Mouse (Mus musculus) olfactory bulb, adult 2 months (tissue): Measurements from ENCODE around the gene 4930452B06Rik.

ENCODE experiments used
- CTCF ChIP-seq: fragments of 200-500 bp; IDR thresholded peaks from 2 replicates; pipeline ENCODE4 v1.5.1; 2012; ENCODE audit warnings: low read depth, mild to moderate bottlenecking, low read length, moderate library complexity; ENCODE audit not compliant: insufficient read depth
- POLR2A ChIP-seq: fragments of 200-500 bp; IDR thresholded peaks from 2 replicates; pipeline ENCODE4 v1.6.1; 2012; ENCODE audit warnings: mild to moderate bottlenecking, low read depth, low read length, moderate library complexity; ENCODE audit not compliant: insufficient read depth

GRCm38 (mm10) chr14:8460226-8461129 is 205.6 kb downstream of the 4930452B06Rik start:
- TF ChIP-seq CTCF (peak; percentile 64), POLR2A (no peak)
